Mouse (Mus musculus) CH12.LX (cell line): ENCODE measurements around the gene Sfxn1.

Experiments used
- CTCF ChIP-seq, 2 experiments: IDR thresholded peaks in 1 of 2; conservative IDR thresholded peaks in 1 of 2; 2 replicates each; pipeline ENCODE4 v1.5.1; 2011 to 2012; ENCODE audit warnings: low read depth in 2 of 2, low read length in 2 of 2, improper control_type of control experiment in 1 of 2, inconsistent platforms in 1 of 2, mild to moderate bottlenecking in 1 of 2, moderate library complexity in 1 of 2
- ELF1 ChIP-seq: IDR thresholded peaks from 2 replicates; pipeline ENCODE4 v1.6.1; 2014; ENCODE audit warnings: low read depth, mild to moderate bottlenecking, inconsistent platforms, low read length, improper control_type of control experiment
- MEF2A ChIP-seq: IDR thresholded peaks from 2 replicates; pipeline ENCODE4 v1.6.1; 2014; ENCODE audit warnings: low read depth, mild to moderate bottlenecking, inconsistent platforms, low read length, improper control_type of control experiment, borderline replicate concordance
- POLR2A ChIP-seq: IDR thresholded peaks from 2 replicates; pipeline ENCODE4 v1.6.1; 2011; ENCODE audit warnings: low read depth, mild to moderate bottlenecking, improper control_type of control experiment, low read length
- ZNF384 ChIP-seq: IDR thresholded peaks from 2 replicates; pipeline ENCODE4 v1.6.1; 2012; ENCODE audit warnings: low read depth, low read length, improper control_type of control experiment, inconsistent platforms

DNA sequence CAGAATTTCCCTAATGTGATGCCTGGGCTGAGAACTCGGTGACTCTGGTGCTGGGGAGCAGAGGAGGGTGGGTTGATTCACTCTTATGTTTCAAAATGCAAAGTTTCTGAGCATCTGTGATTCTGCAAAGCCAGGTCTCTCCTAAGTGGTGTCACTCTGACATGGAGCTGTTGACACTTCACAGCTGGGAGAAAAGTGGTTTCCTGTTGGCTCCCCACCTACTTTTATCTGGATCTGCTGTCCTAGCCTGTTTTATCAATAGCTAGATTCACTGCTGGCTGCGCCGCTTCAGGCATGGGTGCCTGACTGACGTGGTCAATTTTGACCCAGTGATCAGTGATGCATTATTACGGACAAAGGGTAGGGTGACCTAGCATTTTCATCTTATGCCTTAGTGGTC is 11.3 kb downstream of the Sfxn1 start:
- TF ChIP-seq CTCF (conservative IDR thresholded peaks at IDR 0.05 in 1 of 2, IDR thresholded peaks at IDR 0.05 in 1 of 2; ENCODE audit: low read depth in 2 of 2, low read length in 2 of 2): no peak
- TF ChIP-seq ZNF384: no peak
- no peak for TF ChIP-seq POLR2A
- no peak for TF ChIP-seq ELF1
- no peak for TF ChIP-seq MEF2A
